Mouse (Mus musculus) E14TG2a.4 (cell line): Measurements from ENCODE around the gene Gsto1.

ENCODE experiments used
- CTCF ChIP-seq: conservative IDR thresholded peaks from 2 replicates; pipeline ENCODE4 v1.5.1; 2014; ENCODE audit warnings: low read length
- NANOG ChIP-seq: IDR thresholded peaks from 2 replicates; pipeline ENCODE4 v1.6.1; 2014; ENCODE audit warnings: borderline replicate concordance, low read length, mixed read lengths

- TF ChIP-seq CTCF: no peak
- TF ChIP-seq NANOG: no peak
Observed at GRCm38 (mm10) chr19:47853053-47853452, 1.7 kb upstream of the Gsto1 start.
